ENCODE assay signal across 13 mouse cellular contexts in genomic region chr8:74169561-74169960, GRCm38 (mm10).
"Had no signal": no experiment of that assay in that cellular context is flagged by ENCODE, and none has a peak within 500 bp of the region (broad histone marks: within the 10 kb centered on the region; RNA-seq: fewer than 3 reads in every experiment).

No protein-coding gene starts in this region.

- H3K4me1 ChIP-seq: midbrain, embryonic 12.5 days; neural tube, embryonic 12.5 days; stomach, embryonic 15.5 days had no signal

- DNase-seq: lung, adult 18-20 months; lung, embryonic 14.5 days; lung, postnatal 10 days; lung, postnatal 4 days; midbrain, embryonic 14.5 days; right cerebral cortex, postnatal 14 days; thymus, adult 2 months; thymus, postnatal 36 days had no signal

- H3K27me3 ChIP-seq: midbrain, embryonic 12.5 days; neural tube, embryonic 12.5 days; stomach, embryonic 15.5 days had no signal

- H3K4me2 ChIP-seq: lung, embryonic 14.5 days; midbrain, embryonic 12.5 days; neural tube, embryonic 12.5 days; stomach, embryonic 15.5 days had no signal

- H3K27ac ChIP-seq: midbrain, embryonic 10.5 days; midbrain, embryonic 12.5 days; neural tube, embryonic 12.5 days; stomach, embryonic 15.5 days; stomach, postnatal 0 days had no signal

- H3K36me3 ChIP-seq: midbrain, embryonic 10.5 days; midbrain, embryonic 12.5 days; neural tube, embryonic 12.5 days; stomach, embryonic 15.5 days had no signal

- H3K4me3 ChIP-seq: midbrain, embryonic 10.5 days; midbrain, embryonic 12.5 days; neural tube, embryonic 12.5 days; stomach, embryonic 15.5 days had no signal

- H3K9ac ChIP-seq: lung, embryonic 14.5 days; midbrain, embryonic 12.5 days; neural tube, embryonic 12.5 days; stomach, embryonic 15.5 days had no signal

- H3K9me3 ChIP-seq: midbrain, embryonic 12.5 days; stomach, embryonic 15.5 days had no signal
